Mouse (Mus musculus) MEL (cell line): Measurements from ENCODE around the gene Tlk1.

ENCODE experiments used
- CTCF ChIP-seq, 3 experiments: IDR thresholded peaks in 2 of 3; conservative IDR thresholded peaks in 1 of 3; 2 replicates each; pipeline ENCODE4 v1.5.1; 2011 to 2012; ENCODE audit warnings: low read length in 3 of 3, low read depth in 2 of 3, mild to moderate bottlenecking in 2 of 3, improper control_type of control experiment in 1 of 3, inconsistent platforms in 1 of 3, mixed read lengths in 1 of 3, moderate library complexity in 1 of 3; ENCODE audit not compliant: control insufficient read depth in 1 of 3, insufficient read depth in 1 of 3, poor library complexity in 1 of 3, severe bottlenecking in 1 of 3
- HCFC1 ChIP-seq: IDR thresholded peaks from 2 replicates; pipeline ENCODE4 v1.6.1; 2012; ENCODE audit warnings: low read depth, mild to moderate bottlenecking, inconsistent platforms, low read length, improper control_type of control experiment, moderate library complexity
- KAT2A ChIP-seq: conservative IDR thresholded peaks from 2 replicates; pipeline ENCODE4 v1.6.1; 2012; ENCODE audit warnings: low read depth, low read length, improper control_type of control experiment, inconsistent platforms
- MAX ChIP-seq: IDR thresholded peaks from 2 replicates; pipeline ENCODE4 v1.6.1; 2011; ENCODE audit warnings: low read length, improper control_type of control experiment
- MYB ChIP-seq: IDR thresholded peaks from 2 replicates; pipeline ENCODE4 v1.6.1; 2011; ENCODE audit warnings: mild to moderate bottlenecking, low read depth, low read length, improper control_type of control experiment
- NRF1 ChIP-seq: IDR thresholded peaks from 2 replicates; pipeline ENCODE4 v1.6.1; 2014; ENCODE audit warnings: low read depth, mild to moderate bottlenecking, inconsistent platforms, low read length, improper control_type of control experiment, moderate library complexity; ENCODE audit not compliant: poor library complexity, insufficient read depth, severe bottlenecking
- POLR2A ChIP-seq, 2 experiments: IDR thresholded peaks; 2 replicates each; pipeline ENCODE4 v1.6.1; 2011 to 2012; ENCODE audit warnings: low read length in 2 of 2, mild to moderate bottlenecking in 2 of 2, control low read depth in 1 of 2, improper control_type of control experiment in 1 of 2, low read depth in 1 of 2, moderate library complexity in 1 of 2; ENCODE audit not compliant: control insufficient read depth in 1 of 2, insufficient read depth in 1 of 2, poor library complexity in 1 of 2
- RAD21 ChIP-seq: IDR thresholded peaks from 2 replicates; pipeline ENCODE4 v1.6.1; 2011; ENCODE audit warnings: mild to moderate bottlenecking, low read depth, low read length, improper control_type of control experiment
- RCOR1 ChIP-seq: IDR thresholded peaks from 2 replicates; pipeline ENCODE4 v1.6.1; 2012; ENCODE audit warnings: low read depth, mild to moderate bottlenecking, inconsistent platforms, low read length, improper control_type of control experiment
- TCF12 ChIP-seq: IDR thresholded peaks from 2 replicates; pipeline ENCODE4 v1.6.1; 2014; ENCODE audit warnings: low read depth, mild to moderate bottlenecking, inconsistent platforms, low read length, improper control_type of control experiment, moderate library complexity
- UBTF ChIP-seq: IDR thresholded peaks from 2 replicates; pipeline ENCODE4 v1.6.1; 2012; ENCODE audit warnings: low read depth, mild to moderate bottlenecking, inconsistent platforms, low read length, improper control_type of control experiment, moderate library complexity, borderline replicate concordance; ENCODE audit not compliant: insufficient read depth

- TF ChIP-seq POLR2A (IDR thresholded peaks at IDR 0.05; ENCODE audit: control insufficient read depth in 1 of 2, insufficient read depth in 1 of 2, low read depth in 1 of 2, low read length in 2 of 2, poor library complexity in 1 of 2) (no peak), MYB (no peak), UBTF (no peak), CTCF (IDR thresholded peaks at IDR 0.05 in 2 of 3, conservative IDR thresholded peaks at IDR 0.05 in 1 of 3; ENCODE audit: control insufficient read depth in 1 of 3, insufficient read depth in 1 of 3, low read depth in 2 of 3, low read length in 3 of 3, poor library complexity in 1 of 3, severe bottlenecking in 1 of 3) (no peak), TCF12 (0 out of 2 replicates have a peak, but pooled peaks have one; percentile 27), NRF1 (no peak), MAX (no peak), RAD21 (no peak), KAT2A (no peak), HCFC1 (no peak), RCOR1 (no peak)
Measured at GRCm38 (mm10) chr2:70789331-70789730, 36.2 kb downstream of the Tlk1 start.
